ENCODE assay signal across 15 mouse cellular contexts in the genomic region with DNA sequence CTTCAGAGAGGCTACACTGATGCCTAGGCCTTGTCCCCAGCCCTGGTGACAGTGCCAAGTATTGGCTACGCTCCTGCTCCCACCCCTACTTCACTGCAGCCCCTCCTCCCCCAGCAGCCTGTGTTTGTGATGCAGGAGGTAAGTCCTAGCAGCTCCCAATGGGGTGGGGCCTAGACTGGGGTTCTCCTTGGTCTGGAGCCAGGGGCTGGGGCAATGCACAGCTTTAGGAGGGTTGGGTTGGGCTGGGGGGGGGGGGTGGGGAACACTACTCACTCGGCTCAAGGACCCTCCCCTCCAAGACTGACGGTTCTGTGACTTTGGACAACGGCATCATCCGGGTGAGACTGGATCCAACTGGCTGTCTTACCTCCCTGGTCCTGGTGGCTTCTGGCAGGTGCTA.
"Had no signal": no experiment of that assay in that cellular context is flagged by ENCODE, and none has a peak within 500 bp of the region (broad histone marks: within the 10 kb centered on the region; RNA-seq: fewer than 3 reads in every experiment).

No protein-coding gene starts in this region.

- ATAC-seq: intestine, embryonic 16.5 days had no signal

- H3K4me3 ChIP-seq: kidney, embryonic 15.5 days; limb, embryonic 15.5 days; myocyte; neural tube, embryonic 12.5 days; stomach, embryonic 15.5 days had no signal

- H3K4me2 ChIP-seq: kidney, embryonic 15.5 days; limb, embryonic 15.5 days; neural tube, embryonic 12.5 days; stomach, embryonic 15.5 days had no signal

- H3K4me1 ChIP-seq: kidney, embryonic 15.5 days; limb, embryonic 15.5 days; neural tube, embryonic 12.5 days; stomach, embryonic 15.5 days had no signal

- H3K9ac ChIP-seq: kidney, embryonic 15.5 days; limb, embryonic 15.5 days; liver, embryonic 14.5 days; neural tube, embryonic 12.5 days; stomach, embryonic 15.5 days had no signal

- H3K27ac ChIP-seq: kidney, embryonic 15.5 days; limb, embryonic 15.5 days; liver, embryonic 14.5 days; neural tube, embryonic 12.5 days; stomach, embryonic 15.5 days had no signal

- H3K9me3 ChIP-seq: kidney, embryonic 15.5 days; limb, embryonic 15.5 days; neural tube, embryonic 12.5 days; stomach, embryonic 15.5 days had no signal

- DNase-seq: kidney, adult 2 months; kidney, postnatal 25 days; layer of hippocampus, adult 9-11 months; layer of hippocampus, postnatal 36 days; lung, adult 18-20 months; right cerebral cortex, postnatal 14 days; thymus, adult 2 months; thymus, postnatal 25 days had no signal

- H3K27me3 ChIP-seq: kidney, embryonic 15.5 days; limb, embryonic 15.5 days; neural tube, embryonic 12.5 days; stomach, embryonic 15.5 days had no signal
